Mouse (Mus musculus) neutrophil, adult 5-6 weeks (primary cell): ENCODE measurements around the gene Selenom. TPM values are rescaled to one million over a fixed set of nuclear protein-coding genes. Genes with fewer than 3 reads are reported as not detected.

Source experiments
- ATAC-seq: fragments of 151-379, 151-347 bp; 2 replicates; pipeline ENCODE4 v1.8.0; 2017; ENCODE audit warnings: mild to moderate bottlenecking, moderate TSS enrichment; ENCODE audit not compliant: insufficient number of reproducible peaks, poor library complexity, low FRiP score, severe bottlenecking; ENCODE audit errors: extremely low read depth
- total RNA-seq: library from RNA; stranded (forward); fragments of 200-1000 nt; gene quantifications from 2 replicates; pipeline ENCODE4 v1.2.3, GENCODE M21; 2017

The Selenom gene
- total RNA-seq, result 0.86 and 2.0 TPM in 2 replicates

DNA sequence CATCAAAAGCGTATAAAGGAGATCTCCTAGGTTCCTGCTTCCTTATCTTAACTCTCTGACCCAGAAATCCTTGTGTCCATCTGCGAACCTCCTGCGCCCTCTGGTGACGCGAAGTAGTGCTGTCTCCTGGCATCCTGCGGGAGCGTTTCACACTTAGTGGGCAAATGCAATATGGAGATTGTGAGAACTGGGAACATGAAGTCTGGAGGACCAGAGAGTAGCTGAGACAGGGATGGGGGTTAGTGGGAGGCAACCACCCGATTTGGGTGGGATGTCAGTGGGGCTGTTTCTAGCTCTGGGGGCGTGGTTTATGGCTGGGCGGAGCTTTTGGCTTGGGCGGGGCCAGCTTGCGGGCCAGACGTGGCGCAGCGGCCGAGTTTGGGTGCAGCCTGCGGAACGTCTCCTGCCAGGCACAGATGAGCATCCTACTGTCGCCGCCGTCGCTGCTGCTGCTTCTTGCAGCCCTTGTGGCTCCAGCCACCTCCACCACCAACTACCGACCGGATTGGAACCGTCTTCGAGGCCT is at the start of gene Selenom:
Gene Selenom, plus strand, starts transcription at position 156 of the 526 bp plus-strand sequence.
- peak; percentile 73 for ATAC-seq

GRCm38 (mm10) chr11:3471448-3471850 is 43.0 kb upstream of the Selenom start:
- no peak for ATAC-seq

GRCm38 (mm10) chr11:3472484-3472883 is 42.0 kb upstream of the Selenom start:
- peak; percentile 78; the same call in 1 of the 2 replicates for ATAC-seq

GRCm38 (mm10) chr11:3474480-3475115 is 39.9 kb upstream of the Selenom start:
- 0 out of 2 replicates have a peak, but pooled peaks have one; percentile 33 for ATAC-seq

DNA sequence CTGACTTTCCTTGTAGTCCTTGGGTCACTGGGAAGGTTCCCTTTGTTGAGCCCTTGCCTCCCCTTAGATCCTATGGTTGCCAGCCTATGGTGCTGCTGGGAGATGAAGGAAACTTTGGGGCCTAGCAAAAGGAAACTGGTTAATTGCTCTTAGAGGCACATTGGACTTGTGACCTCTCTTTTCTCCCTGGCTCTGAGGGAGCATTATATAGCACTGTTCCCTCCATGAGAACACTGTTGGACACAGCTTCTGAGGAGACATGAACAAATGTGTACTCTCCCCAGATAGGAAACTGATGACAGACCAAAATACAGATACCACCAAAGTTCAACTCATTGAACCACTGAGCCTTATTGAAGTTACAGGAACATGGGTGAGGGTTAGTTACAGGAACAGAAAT is 39.0 kb upstream of the Selenom start:
- ATAC-seq, result no peak

DNA sequence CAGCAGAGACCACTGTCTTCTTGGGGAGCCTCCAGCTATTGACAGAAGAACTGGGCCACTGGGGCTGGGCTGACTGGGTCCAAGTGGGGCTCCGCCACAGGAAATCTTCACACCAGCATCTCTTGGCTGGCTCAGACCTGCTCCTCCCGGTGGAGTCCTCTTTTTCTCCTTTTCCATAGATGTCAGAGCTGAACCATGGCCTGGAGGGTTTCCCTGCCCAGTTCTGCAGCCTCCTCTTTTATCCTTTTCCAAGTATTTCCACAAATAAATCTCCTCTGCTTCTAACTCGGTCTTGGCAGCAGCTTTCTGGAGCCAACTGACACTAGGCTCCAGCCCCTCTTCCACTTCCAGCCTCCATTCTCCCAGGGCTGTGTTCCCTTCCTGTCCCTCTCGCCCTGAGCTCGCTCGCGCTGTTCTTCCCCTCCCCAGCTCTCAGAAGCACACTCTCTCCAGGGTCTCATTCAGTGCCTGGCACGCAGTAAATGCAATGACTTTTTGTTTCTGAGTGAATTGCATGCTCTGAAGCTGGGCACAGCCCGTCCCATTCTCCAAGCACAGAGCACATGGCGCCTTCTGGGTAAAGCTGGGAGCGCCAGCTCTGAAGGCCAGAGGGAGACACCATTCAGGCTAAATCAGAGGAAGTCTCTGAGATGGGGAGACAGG is 30.4 kb upstream of the Selenom start:
- no peak for ATAC-seq

- ATAC-seq, result peak; percentile 52; the same call in 1 of the 2 replicates
Observed at GRCm38 (mm10) chr11:3486349-3486748, 28.1 kb upstream of the Selenom start.

GRCm38 (mm10) chr11:3487952-3488570 is 26.4 kb upstream of the Selenom start, which contains the start of gene Pla2g3:
Pla2g3 (plus strand) TSS chr11:3488284.
- no peak for ATAC-seq

GRCm38 (mm10) chr11:3489036-3489435 is 25.4 kb upstream of the Selenom start:
- no peak for ATAC-seq

GRCm38 (mm10) chr11:3492748-3493147 is 21.7 kb upstream of the Selenom start:
- ATAC-seq, result no peak

- no peak for ATAC-seq
Observed at GRCm38 (mm10) chr11:3494857-3495256, 19.6 kb upstream of the Selenom start.

DNA sequence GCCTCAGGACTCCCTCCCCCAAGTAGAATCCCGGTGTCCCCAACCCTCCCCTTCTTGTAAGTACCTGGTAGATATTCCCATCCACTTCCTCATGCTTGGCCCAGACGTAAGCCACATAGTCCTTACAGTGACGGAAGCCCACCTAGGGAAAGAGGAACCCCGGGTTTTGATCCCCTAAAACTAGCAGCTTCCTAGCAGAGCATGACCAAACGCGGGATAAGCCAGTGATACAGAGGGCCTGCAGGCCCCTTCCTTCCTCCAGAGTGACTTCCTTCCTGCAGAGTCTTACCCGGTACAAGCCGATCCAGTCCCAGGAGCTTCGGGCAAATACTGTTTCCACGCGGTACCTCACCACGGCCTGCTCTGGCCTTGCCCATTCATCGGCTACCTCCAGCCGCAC is 19.0 kb upstream of the Selenom start:
- ATAC-seq, result no peak

DNA sequence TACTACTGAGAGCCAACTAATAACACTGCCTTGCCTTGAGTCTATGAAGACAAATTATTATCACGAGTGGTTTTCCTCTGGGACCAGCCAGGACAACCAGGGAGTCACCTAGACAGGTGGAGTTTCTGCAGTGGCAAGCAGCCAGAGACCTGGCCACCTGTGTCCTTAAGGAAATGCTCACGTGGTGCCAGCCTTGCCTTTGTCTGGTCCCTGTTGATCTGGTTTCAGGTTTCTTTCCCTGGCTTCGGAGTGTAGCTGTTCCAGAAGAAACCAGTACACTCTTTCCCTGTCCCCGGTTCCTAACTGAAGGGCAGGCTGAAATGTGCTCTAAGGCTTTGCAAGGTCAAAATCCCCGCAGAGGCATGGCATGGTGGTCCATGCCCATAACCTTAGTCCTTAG is 17.7 kb upstream of the Selenom start:
- no peak for ATAC-seq

GRCm38 (mm10) chr11:3497296-3497695 is 17.2 kb upstream of the Selenom start:
- no peak for ATAC-seq

DNA sequence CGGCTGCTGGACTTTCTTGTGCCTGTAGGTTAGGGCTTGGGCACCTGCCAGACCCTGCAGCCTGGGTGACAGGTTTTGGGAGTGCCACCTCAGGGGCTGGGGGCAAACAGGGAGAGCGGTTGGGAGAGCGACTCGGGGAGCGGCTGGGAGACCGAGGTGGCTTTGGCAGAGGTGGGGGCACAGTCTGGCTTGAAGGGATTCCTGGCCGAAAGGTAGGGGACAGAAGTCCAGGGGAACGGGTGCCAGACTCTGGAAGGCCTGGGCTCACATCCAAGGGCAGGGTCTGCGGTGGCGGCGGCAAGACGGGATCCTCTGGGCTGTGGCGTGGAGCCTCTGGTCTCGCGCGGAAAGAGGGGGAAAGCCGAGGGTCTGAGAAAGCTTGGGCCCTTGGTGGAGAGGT is 12.4 kb upstream of the Selenom start:
- no peak for ATAC-seq

DNA sequence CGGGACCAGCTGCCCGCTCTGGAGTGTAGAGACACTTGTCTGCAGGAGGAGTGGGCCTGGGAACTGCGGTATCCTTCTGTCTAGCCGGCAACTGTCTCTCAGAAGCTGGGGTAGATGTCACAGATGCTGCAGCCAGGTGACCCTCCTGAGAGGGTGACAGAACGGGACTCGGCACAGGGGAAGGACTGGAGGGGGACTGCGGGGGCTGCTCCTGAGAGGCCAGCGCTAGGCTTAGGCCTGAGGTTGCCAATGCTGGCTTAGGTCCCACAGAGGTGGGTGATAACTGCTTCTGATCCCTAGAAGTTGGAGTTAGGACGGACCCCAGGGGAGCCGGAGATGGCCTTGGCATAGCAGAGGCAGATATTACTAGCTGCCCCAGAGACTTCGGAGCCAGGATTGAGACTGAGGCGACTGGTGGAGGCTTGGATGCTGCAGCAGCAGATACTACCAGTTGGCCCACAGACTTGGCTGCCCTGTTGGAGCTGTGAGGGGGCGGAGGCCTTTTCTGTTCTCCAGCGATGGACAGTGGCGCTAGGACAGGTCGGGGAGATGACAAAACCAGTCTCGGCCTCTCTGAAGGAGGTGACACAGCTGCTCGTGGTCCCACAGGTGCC is 11.9 kb upstream of the Selenom start:
- no peak for ATAC-seq

GRCm38 (mm10) chr11:3503755-3504693 is 10.5 kb upstream of the Selenom start:
- ATAC-seq, result no peak

DNA sequence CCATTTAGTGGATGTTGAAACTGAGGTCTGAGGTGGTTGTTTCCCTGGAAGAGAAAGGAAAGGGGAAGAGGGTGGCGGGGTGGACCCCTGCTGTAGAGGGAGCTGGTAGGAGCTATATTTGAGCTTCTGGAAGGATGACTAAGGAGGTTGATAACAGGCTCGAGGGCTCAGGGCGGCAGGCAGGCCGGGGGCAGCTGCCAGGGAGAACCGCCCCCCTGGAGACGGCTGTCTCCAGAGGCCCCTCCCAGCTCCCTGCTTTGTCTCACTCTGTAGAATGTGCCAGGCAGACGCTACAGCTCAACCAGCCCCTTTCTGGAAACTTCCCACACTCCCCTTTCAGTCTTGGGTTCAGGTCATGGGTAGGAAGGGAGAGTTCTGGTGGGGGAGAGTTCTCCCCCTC is 6.3 kb upstream of the Selenom start:
- no peak for ATAC-seq
